8 mouse cellular contexts compared by ENCODE assay signal in the genomic region with DNA sequence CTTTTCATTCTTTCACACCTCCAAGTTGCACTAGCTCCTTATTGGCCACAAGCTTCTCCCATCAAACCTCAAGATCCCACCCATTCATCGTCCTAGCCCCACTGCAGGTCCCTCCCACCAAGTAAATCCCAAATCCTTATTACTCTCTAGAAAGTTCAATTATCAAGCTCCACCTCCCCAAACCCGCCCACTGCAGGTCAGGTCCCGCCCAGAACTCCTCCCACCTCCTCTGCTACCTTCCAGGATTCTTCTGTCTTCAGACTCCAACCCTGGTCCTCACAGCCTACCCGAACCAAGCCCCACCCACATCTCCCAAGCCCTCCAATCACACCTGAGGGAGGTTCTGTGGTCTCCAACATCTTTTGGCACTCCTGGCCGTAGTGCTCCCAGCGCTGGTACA. TPM values are rescaled to one million over a fixed set of nuclear protein-coding genes. Genes with fewer than 3 reads are reported as not detected.
DNase-seq lines count a peak whose midpoint lies in the region; ATAC-seq lines count a peak whose summit lies in the region.

No protein-coding gene starts in this region.

- H3K9ac ChIP-seq in heart, embryonic 11.5 days (ENCODE audit: low read depth, low read length), result 0 out of 2 replicates have a peak overlapping the region, but pooled peaks have one; percentile 10
- H3K9ac ChIP-seq in embryonic facial prominence, embryonic 15.5 days, result no peak overlapping the region
- H3K9ac ChIP-seq in midbrain, embryonic 15.5 days, result no peak overlapping the region

- ATAC-seq in heart, embryonic 11.5 days (replicated peaks; ENCODE audit: insufficient number of reproducible peaks, low FRiP score, low TSS enrichment), result no peak
- peak; percentile 66 for ATAC-seq in embryonic facial prominence, embryonic 15.5 days (ENCODE audit: insufficient number of reproducible peaks, low FRiP score, low TSS enrichment, low read depth)
- ATAC-seq in midbrain, embryonic 15.5 days (replicated peaks), result no peak; the same call in 1 of the 2 replicates
- ATAC-seq in erythroblast, adult 5-6 weeks (replicated peaks; ENCODE audit: low FRiP score, poor library complexity, severe bottlenecking), result no peak

- peak overlapping the region; percentile 5; the same call in 1 of the 2 replicates for H3K4me3 ChIP-seq in heart, embryonic 11.5 days (ENCODE audit: low read depth, low read length)
- H3K4me3 ChIP-seq in embryonic facial prominence, embryonic 15.5 days (replicated peaks), result no peak overlapping the region
- no peak overlapping the region for H3K4me3 ChIP-seq in midbrain, embryonic 15.5 days

- no peak overlapping the region for H3K27ac ChIP-seq in heart, embryonic 11.5 days (ENCODE audit: low read depth, low read length)
- H3K27ac ChIP-seq in embryonic facial prominence, embryonic 15.5 days (replicated peaks), result no peak overlapping the region
- no peak overlapping the region for H3K27ac ChIP-seq in midbrain, embryonic 15.5 days

- intact Hi-C loops in heart, postnatal 36 days (cut with DNase I), result no loop called here

- peaks cover 12% of the 10 kb centered on the region for H3K27me3 ChIP-seq in heart, embryonic 11.5 days (ENCODE audit: control insufficient read depth, insufficient read depth, low read length)
- peaks cover 37% of the 10 kb centered on the region for H3K27me3 ChIP-seq in embryonic facial prominence, embryonic 15.5 days
- peaks cover 24% of the 10 kb centered on the region for H3K27me3 ChIP-seq in midbrain, embryonic 15.5 days (replicated peaks)

- H3K4me2 ChIP-seq in heart, embryonic 11.5 days, result peak overlapping the region; percentile 56
- H3K4me2 ChIP-seq in embryonic facial prominence, embryonic 15.5 days (replicated peaks), result peak overlapping the region; percentile 10
- peak overlapping the region; percentile 8; the same call in 1 of the 2 replicates for H3K4me2 ChIP-seq in midbrain, embryonic 15.5 days

- WGBS in heart, embryonic 11.5 days (ENCODE audit: insufficient replicate concordance), result 0% methylated on average over 6 of the region's 6 CpGs
- 2% methylated on average over 6 of the region's 6 CpGs for WGBS in embryonic facial prominence, embryonic 15.5 days
- 1% methylated on average over 6 of the region's 6 CpGs for WGBS in midbrain, embryonic 15.5 days

- DNase-seq in heart, postnatal 36 days, result no peak
- DNase-seq in kidney, postnatal 14 days, result peak; percentile 49
- DNase-seq in urinary bladder, adult 2 months (ENCODE audit: low spot score), result no peak
- no peak for DNase-seq in adrenal gland, adult 8-10 months

- no peaks in the 10 kb centered on the region for H3K9me3 ChIP-seq in heart, embryonic 11.5 days (replicated peaks; ENCODE audit: control insufficient read depth, low read length)
- H3K9me3 ChIP-seq in embryonic facial prominence, embryonic 15.5 days (replicated peaks), result no peaks in the 10 kb centered on the region
- no peaks in the 10 kb centered on the region for H3K9me3 ChIP-seq in midbrain, embryonic 15.5 days

- H3K36me3 ChIP-seq in heart, embryonic 11.5 days (ENCODE audit: control insufficient read depth, insufficient read depth, low read length), result no peaks in the 10 kb centered on the region
- no peaks in the 10 kb centered on the region for H3K36me3 ChIP-seq in embryonic facial prominence, embryonic 15.5 days
- H3K36me3 ChIP-seq in midbrain, embryonic 15.5 days (replicated peaks), result no peaks in the 10 kb centered on the region

- peaks cover 39% of the 10 kb centered on the region for H3K4me1 ChIP-seq in heart, embryonic 11.5 days (ENCODE audit: control insufficient read depth, insufficient read depth, low read length)
- H3K4me1 ChIP-seq in embryonic facial prominence, embryonic 15.5 days, result peaks cover 37% of the 10 kb centered on the region
- H3K4me1 ChIP-seq in midbrain, embryonic 15.5 days, result peaks cover 34% of the 10 kb centered on the region

RNA-seq across cellular contexts. Expression of a gene that starts 1.7 kb away (rescaled TPM):
- 9.0 and 10.8 TPM in 2 replicates for polyA plus RNA-seq in heart, embryonic 11.5 days (2014; fragmentation: Nextera tagmentation; extraction: Ambion mirVana)
- under 1 TPM in 1 of 2 experiments, not detected in 1; 0.14 TPM for total RNA-seq in heart, postnatal 36 days (2021)
- 0.68 and 1.1 TPM in 2 replicates for polyA plus RNA-seq in embryonic facial prominence, embryonic 15.5 days (2015; fragmentation: Nextera tagmentation; extraction: Ambion mirVana)
- polyA plus RNA-seq in midbrain, embryonic 15.5 days (2015; fragmentation: Nextera tagmentation; extraction: Ambion mirVana), result 3.5 and 4.3 TPM in 2 replicates
- 0.09 and 0.28 TPM in 2 replicates for polyA plus RNA-seq in urinary bladder, adult 2 months (2012; rRNA removed)
- 0.42 TPM in 1 of 2 replicates, not detected in the other for total RNA-seq in erythroblast, adult 5-6 weeks (2015; ENCODE audit: low replicate concordance)
- not detected in 2 replicates for total RNA-seq in erythroblast, adult 5-6 weeks (2017; ENCODE audit: low replicate concordance)
- total RNA-seq in adrenal gland, adult 8-10 months (2022), result 1 to 10 TPM in 1 of 4 experiments, under 1 TPM in 3; 0.17 to 1.5 (median 0.64) TPM

RNA-seq across cellular contexts. Expression of a gene that starts 12.0 kb away (rescaled TPM):
- polyA plus RNA-seq in heart, embryonic 11.5 days (2014; fragmentation: Nextera tagmentation; extraction: Ambion mirVana), result 5.4 and 6.9 TPM in 2 replicates
- 10 to 100 TPM; 34.3 to 44.4 TPM for total RNA-seq in heart, postnatal 36 days (2021)
- 10.4 and 12.8 TPM in 2 replicates for polyA plus RNA-seq in embryonic facial prominence, embryonic 15.5 days (2015; fragmentation: Nextera tagmentation; extraction: Ambion mirVana)
- polyA plus RNA-seq in midbrain, embryonic 15.5 days (2015; fragmentation: Nextera tagmentation; extraction: Ambion mirVana), result 8.9 and 10.8 TPM in 2 replicates
- 58.3 and 61.8 TPM in 2 replicates for polyA plus RNA-seq in urinary bladder, adult 2 months (2012; rRNA removed)
- total RNA-seq in erythroblast, adult 5-6 weeks (2015; ENCODE audit: low replicate concordance), result 1.5 and 2.1 TPM in 2 replicates
- total RNA-seq in erythroblast, adult 5-6 weeks (2017; ENCODE audit: low replicate concordance), result 2.8 and 3.7 TPM in 2 replicates
- 10 to 100 TPM; 56.2 to 79.2 (median 69.6) TPM for total RNA-seq in adrenal gland, adult 8-10 months (2022)

RNA-seq across cellular contexts. Expression of a gene that starts 14.7 kb away (rescaled TPM):
- polyA plus RNA-seq in heart, embryonic 11.5 days (2014; fragmentation: Nextera tagmentation; extraction: Ambion mirVana), result 120 and 125 TPM in 2 replicates
- 10 to 100 TPM; 66.8 to 67.0 TPM for total RNA-seq in heart, postnatal 36 days (2021)
- 139 and 140 TPM in 2 replicates for polyA plus RNA-seq in embryonic facial prominence, embryonic 15.5 days (2015; fragmentation: Nextera tagmentation; extraction: Ambion mirVana)
- polyA plus RNA-seq in midbrain, embryonic 15.5 days (2015; fragmentation: Nextera tagmentation; extraction: Ambion mirVana), result 109 and 112 TPM in 2 replicates
- 122 and 124 TPM in 2 replicates for polyA plus RNA-seq in urinary bladder, adult 2 months (2012; rRNA removed)
- total RNA-seq in erythroblast, adult 5-6 weeks (2015; ENCODE audit: low replicate concordance), result 15.0 TPM in 2 replicates
- 20.2 and 22.0 TPM in 2 replicates for total RNA-seq in erythroblast, adult 5-6 weeks (2017; ENCODE audit: low replicate concordance)
- 10 to 100 TPM; 86.1 to 97.7 (median 92.4) TPM for total RNA-seq in adrenal gland, adult 8-10 months (2022)

RNA-seq across cellular contexts. Expression of a gene that starts 15.1 kb away (rescaled TPM):
- polyA plus RNA-seq in heart, embryonic 11.5 days (2014; fragmentation: Nextera tagmentation; extraction: Ambion mirVana), result 6.4 and 7.6 TPM in 2 replicates
- total RNA-seq in heart, postnatal 36 days (2021), result 1 to 10 TPM; 3.8 to 4.8 TPM
- polyA plus RNA-seq in embryonic facial prominence, embryonic 15.5 days (2015; fragmentation: Nextera tagmentation; extraction: Ambion mirVana), result 13.9 and 15.1 TPM in 2 replicates
- polyA plus RNA-seq in midbrain, embryonic 15.5 days (2015; fragmentation: Nextera tagmentation; extraction: Ambion mirVana), result 26.4 and 27.0 TPM in 2 replicates
- polyA plus RNA-seq in urinary bladder, adult 2 months (2012; rRNA removed), result 11.1 and 13.1 TPM in 2 replicates
- total RNA-seq in erythroblast, adult 5-6 weeks (2015; ENCODE audit: low replicate concordance), result 1.3 and 6.7 TPM in 2 replicates
- total RNA-seq in erythroblast, adult 5-6 weeks (2017; ENCODE audit: low replicate concordance), result 0.70 and 1.3 TPM in 2 replicates
- total RNA-seq in adrenal gland, adult 8-10 months (2022), result 10 to 100 TPM; 18.0 to 24.0 (median 23.9) TPM

RNA-seq across cellular contexts. Expression of a gene that starts 44.5 kb away (rescaled TPM):
- 6.3 and 6.4 TPM in 2 replicates for polyA plus RNA-seq in heart, embryonic 11.5 days (2014; fragmentation: Nextera tagmentation; extraction: Ambion mirVana)
- total RNA-seq in heart, postnatal 36 days (2021), result 1 to 10 TPM; 4.6 to 5.3 TPM
- polyA plus RNA-seq in embryonic facial prominence, embryonic 15.5 days (2015; fragmentation: Nextera tagmentation; extraction: Ambion mirVana), result 14.7 and 16.3 TPM in 2 replicates
- polyA plus RNA-seq in midbrain, embryonic 15.5 days (2015; fragmentation: Nextera tagmentation; extraction: Ambion mirVana), result 21.1 and 21.4 TPM in 2 replicates
- polyA plus RNA-seq in urinary bladder, adult 2 months (2012; rRNA removed), result 7.2 and 7.7 TPM in 2 replicates
- total RNA-seq in erythroblast, adult 5-6 weeks (2015; ENCODE audit: low replicate concordance), result 0.21 and 0.77 TPM in 2 replicates
- total RNA-seq in erythroblast, adult 5-6 weeks (2017; ENCODE audit: low replicate concordance), result 2.1 and 2.5 TPM in 2 replicates
- 10 to 100 TPM; 13.6 to 17.6 (median 16.1) TPM for total RNA-seq in adrenal gland, adult 8-10 months (2022)
